12 mouse cellular contexts compared by ENCODE assay signal in the genomic region with DNA sequence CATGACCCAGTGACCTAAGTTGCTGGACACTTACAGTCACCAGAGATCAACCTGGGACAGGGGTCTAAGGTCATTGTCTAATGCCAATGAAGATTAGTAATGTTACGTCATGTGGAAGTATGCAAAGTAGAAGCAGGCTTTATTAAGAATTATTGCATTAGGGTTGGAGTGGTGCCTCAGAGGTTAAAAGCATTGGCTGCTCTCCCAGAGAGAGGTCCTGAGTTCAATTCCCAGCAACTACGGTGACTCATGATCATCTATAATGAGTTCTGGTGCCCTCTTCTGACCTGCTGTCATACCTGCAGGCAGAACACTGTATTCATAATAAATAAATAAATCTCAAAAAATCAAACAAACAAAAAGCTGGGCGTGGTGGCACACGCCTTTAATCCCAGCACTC.
"Had no signal": no experiment of that assay in that cellular context is flagged by ENCODE, and none has a peak within 500 bp of the region (broad histone marks: within the 10 kb centered on the region; RNA-seq: fewer than 3 reads in every experiment).

No protein-coding gene starts in this region.

- H3K4me3 ChIP-seq: kidney, embryonic 15.5 days; limb, embryonic 13.5 days; megakaryocyte, embryonic 14.5 days had no signal

- H3K9me3 ChIP-seq: kidney, embryonic 15.5 days; limb, embryonic 13.5 days; megakaryocyte, embryonic 14.5 days had no signal

- H3K9ac ChIP-seq: kidney, embryonic 15.5 days; limb, embryonic 13.5 days; lung, embryonic 14.5 days had no signal

- ATAC-seq: midbrain, embryonic 16.5 days had no signal

- H3K4me2 ChIP-seq: kidney, embryonic 15.5 days; limb, embryonic 13.5 days; liver, embryonic 11.5 days; lung, embryonic 14.5 days; midbrain, embryonic 11.5 days had no signal

- DNase-seq: kidney, postnatal 14 days; lung, embryonic 14.5 days; lung, postnatal 10 days; right cerebral cortex, postnatal 14 days; thymus, postnatal 4 days had no signal

- H3K27me3 ChIP-seq: limb, embryonic 13.5 days; megakaryocyte, embryonic 14.5 days had no signal

- H3K36me3 ChIP-seq: kidney, embryonic 15.5 days; limb, embryonic 13.5 days had no signal

- H3K27ac ChIP-seq: kidney, embryonic 15.5 days; limb, embryonic 13.5 days; macrophage had no signal
